Mouse (Mus musculus) bone marrow macrophage, adult 2 months (primary cell): ENCODE results near the gene Itgav.

Experiments
- CTCF ChIP-seq: IDR thresholded peaks from 2 replicates; pipeline ENCODE4 v1.5.1; 2012; ENCODE audit warnings: low read depth, mild to moderate bottlenecking, low read length, moderate library complexity
- POLR2A ChIP-seq: IDR thresholded peaks from 2 replicates; pipeline ENCODE4 v1.6.1; 2012; ENCODE audit warnings: mild to moderate bottlenecking, low read depth, low read length, borderline replicate concordance

GRCm38 (mm10) chr2:83729339-83729738 lies 5.1 kb downstream of the Itgav start:
- TF ChIP-seq CTCF (no peak), POLR2A (no peak)
